Mouse (Mus musculus): ENCODE measurements around the gene Zfp426. TPM values are rescaled to one million over a fixed set of nuclear protein-coding genes. Genes with fewer than 3 reads are reported as not detected.

Gene Zfp426
- polyA plus RNA-seq (2016; fragmentation: Nextera tagmentation; extraction: Ambion mirVana) = 8.2 and 8.7 TPM in 2 replicates

DNA sequence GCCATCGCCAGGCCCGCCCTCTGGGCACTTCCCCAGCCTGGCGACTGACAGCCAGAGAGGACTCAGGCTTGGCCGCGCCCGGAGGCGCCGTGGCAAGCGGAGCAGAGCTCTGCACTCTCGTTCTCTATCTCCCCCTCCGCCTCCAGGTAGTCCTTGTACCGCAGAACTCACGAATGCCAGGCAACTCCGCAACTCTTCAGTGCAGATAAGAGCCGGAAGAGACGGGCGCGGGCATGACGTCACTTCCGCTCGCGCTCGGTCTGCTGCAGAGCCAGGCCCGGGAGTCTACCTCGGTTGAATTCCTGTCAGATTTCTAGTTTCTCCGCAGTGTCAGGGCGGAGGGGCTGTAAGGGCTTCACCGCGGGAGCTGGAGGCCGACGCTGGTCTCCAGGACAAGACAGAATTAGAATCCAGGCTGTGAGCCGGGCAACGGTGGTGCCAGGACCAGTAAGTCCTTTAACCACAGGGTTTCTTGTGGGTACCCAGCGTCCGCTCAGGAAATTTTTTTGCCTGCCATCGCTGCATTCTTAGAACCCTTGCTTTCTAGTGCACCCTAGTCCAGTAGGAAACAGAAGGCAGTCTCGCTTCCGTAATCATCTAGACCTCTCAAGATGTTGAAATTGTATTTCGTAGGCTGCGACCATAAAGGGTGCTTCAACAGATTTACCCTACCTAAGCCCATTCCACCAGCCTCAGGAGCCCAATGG lies at the start of gene Zfp426:
TSS of gene Zfp426 (minus strand) at position 220 of the 707 bp plus-strand sequence.
- H3K27ac ChIP-seq = peak within 1 kb of the TSS; percentile 98
- peaks cover 42% of the 10 kb centered on the region for H3K36me3 ChIP-seq
- under 1% methylated on average over 40 of the region's 40 CpGs for WGBS (ENCODE audit: insufficient replicate concordance)
- peak; percentile 98 for ATAC-seq
- peak within 1 kb of the TSS; percentile 75 for H3K4me2 ChIP-seq
- peaks cover 36% of the 10 kb centered on the region for H3K4me1 ChIP-seq
- peak within 1 kb of the TSS; percentile 72 for H3K4me3 ChIP-seq
- no peaks in the 10 kb centered on the region for H3K27me3 ChIP-seq (replicated peaks)
- H3K9me3 ChIP-seq (replicated peaks) = no peaks in the 10 kb centered on the region
- peak within 1 kb of the TSS; percentile 84 for H3K9ac ChIP-seq

GRCm38 (mm10) chr9:20536598-20536997 lies 44.1 kb upstream of the Zfp426 start:
- H3K27me3 ChIP-seq (replicated peaks) = peaks cover 28% of the 10 kb centered on the region; the same call in 1 of the 2 replicates
- H3K9ac ChIP-seq = no peak overlapping the region
- no peak overlapping the region for H3K27ac ChIP-seq
- H3K4me3 ChIP-seq = no peak overlapping the region
- H3K36me3 ChIP-seq = no peaks in the 10 kb centered on the region
- H3K9me3 ChIP-seq (replicated peaks) = no peaks in the 10 kb centered on the region
- no peak for ATAC-seq
- WGBS (ENCODE audit: insufficient replicate concordance) = 73% methylated on average over 2 of the region's 2 CpGs
- no peak overlapping the region for H3K4me2 ChIP-seq
- no peaks in the 10 kb centered on the region for H3K4me1 ChIP-seq

DNA sequence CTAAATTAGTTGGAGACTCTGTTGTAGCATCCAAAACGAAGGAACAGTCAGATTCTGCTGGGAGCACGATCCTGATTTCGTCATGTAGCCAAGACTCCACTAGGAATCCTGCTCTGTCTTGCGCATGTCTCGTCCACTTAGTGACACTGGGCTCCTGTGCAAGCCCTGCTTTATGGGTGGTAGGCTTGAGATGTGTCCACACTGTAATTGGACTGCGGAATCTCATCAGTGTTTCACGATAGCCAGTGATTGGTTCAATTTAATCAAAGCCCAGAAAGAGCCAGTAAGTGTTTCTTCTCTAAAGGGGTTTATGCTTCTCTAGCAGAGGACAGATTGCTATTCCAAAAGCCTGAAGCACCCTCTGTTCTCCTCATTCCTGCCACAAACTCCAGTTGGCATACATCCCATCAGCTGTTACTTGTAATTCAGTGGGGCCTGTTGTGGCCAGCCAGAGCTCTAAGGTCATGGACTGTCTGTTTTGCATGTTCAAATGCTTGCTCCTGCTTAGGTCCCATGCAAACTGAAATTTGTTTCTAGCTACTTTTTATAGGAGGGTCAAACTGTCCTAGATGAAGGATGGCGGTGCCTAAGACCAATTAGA lies 41.9 kb upstream of the Zfp426 start:
- no peaks in the 10 kb centered on the region for H3K4me1 ChIP-seq
- no peaks in the 10 kb centered on the region for H3K36me3 ChIP-seq
- no peak for ATAC-seq
- no peak overlapping the region for H3K9ac ChIP-seq
- no peak overlapping the region for H3K4me3 ChIP-seq
- H3K27ac ChIP-seq = no peak overlapping the region
- no peak overlapping the region for H3K4me2 ChIP-seq
- H3K9me3 ChIP-seq (replicated peaks) = no peaks in the 10 kb centered on the region
- peaks cover 26% of the 10 kb centered on the region; the same call in 1 of the 2 replicates for H3K27me3 ChIP-seq (replicated peaks)
- WGBS (ENCODE audit: insufficient replicate concordance) = 61% methylated on average over 8 of the region's 8 CpGs

GRCm38 (mm10) chr9:20521306-20521957 lies 28.9 kb upstream of the Zfp426 start, which contains the start of gene Zfp266:
Zfp266 (minus strand) TSS chr9:20521417.
- Histone ChIP-seq H3K4me1 (peaks cover 26% of the 10 kb centered on the region), H3K4me2 (peak within 1 kb of the TSS; percentile 78), H3K4me3 (peak within 1 kb of the TSS; percentile 88), H3K27me3 (replicated peaks) (no peaks in the 10 kb centered on the region), H3K9me3 (replicated peaks) (no peaks in the 10 kb centered on the region), H3K36me3 (peaks cover 14% of the 10 kb centered on the region; the same call in 1 of the 2 replicates), H3K9ac (peak within 1 kb of the TSS; percentile 92), H3K27ac (peak within 1 kb of the TSS; percentile 91)
- ATAC-seq = peak; percentile 92
- WGBS (ENCODE audit: insufficient replicate concordance) = under 1% methylated on average over 45 of the region's 46 CpGs

DNA sequence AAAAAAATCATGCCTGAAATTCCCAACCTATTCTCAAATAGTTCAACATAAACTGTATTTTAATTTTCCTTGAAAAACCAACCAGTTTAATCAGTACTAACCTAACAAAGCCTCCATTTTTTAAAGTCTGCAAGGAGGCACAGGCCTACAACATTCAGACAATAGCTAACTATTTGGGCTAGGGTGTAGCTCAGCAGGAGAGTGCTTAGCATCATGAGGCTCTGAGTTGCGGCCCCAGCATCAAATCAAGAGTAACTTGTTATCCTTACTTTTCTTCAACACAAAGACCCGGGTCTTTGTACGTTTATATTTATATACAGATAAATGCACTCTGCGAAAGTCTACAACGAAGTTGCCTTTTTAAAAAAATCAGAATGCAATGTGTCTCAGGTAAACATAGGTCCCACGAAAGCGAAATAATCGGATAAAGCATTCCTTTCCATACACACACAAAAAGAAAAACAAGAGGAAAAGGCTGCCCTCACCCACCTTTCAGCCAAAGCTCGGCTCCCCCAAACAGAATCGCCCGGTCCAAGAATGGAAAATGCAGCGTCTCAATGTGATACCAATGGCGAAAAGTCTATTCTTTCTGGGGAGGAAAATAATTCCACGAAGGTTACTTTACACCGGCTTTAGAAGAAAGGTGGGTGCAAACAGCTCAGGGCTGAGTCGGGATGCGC lies 28.1 kb upstream of the Zfp426 start:
- peak overlapping the region; percentile 88 for H3K4me3 ChIP-seq
- H3K27ac ChIP-seq = peak overlapping the region; percentile 91
- under 1% methylated on average over 17 of the region's 17 CpGs for WGBS (ENCODE audit: insufficient replicate concordance)
- H3K36me3 ChIP-seq = peaks cover 22% of the 10 kb centered on the region
- H3K27me3 ChIP-seq (replicated peaks) = no peaks in the 10 kb centered on the region
- peak overlapping the region; percentile 78 for H3K4me2 ChIP-seq
- H3K4me1 ChIP-seq = peaks cover 26% of the 10 kb centered on the region
- H3K9me3 ChIP-seq (replicated peaks) = no peaks in the 10 kb centered on the region
- ATAC-seq = no peak
- H3K9ac ChIP-seq = peak overlapping the region; percentile 92

DNA sequence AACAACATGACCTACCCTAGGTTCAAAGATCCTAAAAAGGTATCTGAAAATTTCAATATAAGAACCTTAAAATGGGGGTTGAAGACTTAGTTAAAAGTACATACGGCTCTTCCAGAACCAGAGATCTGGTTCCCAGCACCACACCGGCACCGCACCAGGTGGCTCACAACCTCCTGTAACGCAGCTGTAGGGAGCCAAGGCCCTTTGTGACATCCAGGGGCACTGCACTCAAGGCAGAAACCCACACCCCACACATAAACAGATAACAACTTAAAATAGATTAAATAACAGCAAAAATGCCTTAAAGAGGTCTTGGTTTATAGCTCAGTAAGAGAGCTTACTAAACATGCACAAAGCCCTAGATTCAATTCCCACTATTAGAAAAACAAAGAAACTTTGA lies 27.4 kb upstream of the Zfp426 start:
- no peak for ATAC-seq

GRCm38 (mm10) chr9:20518708-20519107 lies 26.2 kb upstream of the Zfp426 start:
- 75% methylated on average over 4 of the region's 4 CpGs for WGBS (ENCODE audit: insufficient replicate concordance)
- H3K27ac ChIP-seq = no peak overlapping the region
- peaks cover 40% of the 10 kb centered on the region for H3K36me3 ChIP-seq
- no peak overlapping the region for H3K9ac ChIP-seq
- H3K4me2 ChIP-seq = no peak overlapping the region
- H3K9me3 ChIP-seq (replicated peaks) = no peaks in the 10 kb centered on the region
- ATAC-seq = no peak
- no peaks in the 10 kb centered on the region for H3K27me3 ChIP-seq (replicated peaks)
- H3K4me3 ChIP-seq = no peak overlapping the region
- H3K4me1 ChIP-seq = peaks cover 40% of the 10 kb centered on the region

More for the DNA sequence above, 27.4 kb upstream of the Zfp426 start:
- H3K4me2 ChIP-seq = peak overlapping the region; percentile 71
- H3K27me3 ChIP-seq (replicated peaks) = no peaks in the 10 kb centered on the region
- no peak overlapping the region for H3K27ac ChIP-seq
- peaks cover 27% of the 10 kb centered on the region for H3K4me1 ChIP-seq
- H3K9me3 ChIP-seq (replicated peaks) = no peaks in the 10 kb centered on the region
- H3K9ac ChIP-seq = peak overlapping the region; percentile 55
- H3K36me3 ChIP-seq = peaks cover 29% of the 10 kb centered on the region
- H3K4me3 ChIP-seq = peak overlapping the region; percentile 46
- 29% methylated on average over 4 of the region's 4 CpGs for WGBS (ENCODE audit: insufficient replicate concordance)

DNA sequence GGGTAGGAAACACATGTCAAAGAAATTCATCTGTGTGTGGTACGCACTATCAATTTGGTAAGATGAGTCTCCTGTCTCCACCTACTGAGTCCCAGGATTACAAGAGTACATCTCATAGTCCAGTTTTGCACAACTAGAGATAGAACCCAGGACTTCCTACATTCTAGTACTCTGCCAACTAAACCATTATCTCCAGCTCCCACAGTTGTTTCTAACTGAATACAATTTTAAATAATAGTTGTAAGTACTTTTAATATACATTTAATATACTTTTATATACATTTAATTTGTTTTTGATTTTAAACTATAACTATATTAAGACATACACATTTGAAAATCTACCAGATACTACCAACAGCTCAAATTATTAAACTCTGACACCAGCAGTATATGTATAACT lies 25.2 kb upstream of the Zfp426 start:
- no peak for ATAC-seq
- H3K4me1 ChIP-seq = peaks cover 50% of the 10 kb centered on the region
- H3K9me3 ChIP-seq (replicated peaks) = no peaks in the 10 kb centered on the region
- H3K27ac ChIP-seq = no peak overlapping the region
- 84% methylated on average over 1 of the region's 1 CpGs for WGBS (ENCODE audit: insufficient replicate concordance)
- no peaks in the 10 kb centered on the region for H3K27me3 ChIP-seq (replicated peaks)
- H3K9ac ChIP-seq = no peak overlapping the region
- H3K4me3 ChIP-seq = no peak overlapping the region
- no peak overlapping the region for H3K4me2 ChIP-seq
- peaks cover 49% of the 10 kb centered on the region for H3K36me3 ChIP-seq

GRCm38 (mm10) chr9:20514016-20514415 lies 21.5 kb upstream of the Zfp426 start:
- H3K36me3 ChIP-seq = peaks cover 67% of the 10 kb centered on the region
- H3K4me1 ChIP-seq = peaks cover 66% of the 10 kb centered on the region
- WGBS (ENCODE audit: insufficient replicate concordance) = 76% methylated on average over 3 of the region's 3 CpGs
- H3K9ac ChIP-seq = no peak overlapping the region
- H3K27me3 ChIP-seq (replicated peaks) = no peaks in the 10 kb centered on the region
- no peak overlapping the region for H3K4me3 ChIP-seq
- no peak for ATAC-seq
- H3K27ac ChIP-seq = no peak overlapping the region
- H3K9me3 ChIP-seq (replicated peaks) = no peaks in the 10 kb centered on the region
- H3K4me2 ChIP-seq = peak overlapping the region; percentile 12; the same call in 1 of the 2 replicates

GRCm38 (mm10) chr9:20512714-20513113 lies 20.2 kb upstream of the Zfp426 start:
- Histone ChIP-seq H3K27ac (no peak overlapping the region), H3K9ac (no peak overlapping the region), H3K4me2 (no peak overlapping the region), H3K36me3 (peaks cover 66% of the 10 kb centered on the region), H3K9me3 (replicated peaks) (no peaks in the 10 kb centered on the region), H3K4me3 (no peak overlapping the region), H3K27me3 (replicated peaks) (no peaks in the 10 kb centered on the region), H3K4me1 (peaks cover 63% of the 10 kb centered on the region)
- WGBS (ENCODE audit: insufficient replicate concordance) = 73% methylated on average over 8 of the region's 8 CpGs
- ATAC-seq = no peak

DNA sequence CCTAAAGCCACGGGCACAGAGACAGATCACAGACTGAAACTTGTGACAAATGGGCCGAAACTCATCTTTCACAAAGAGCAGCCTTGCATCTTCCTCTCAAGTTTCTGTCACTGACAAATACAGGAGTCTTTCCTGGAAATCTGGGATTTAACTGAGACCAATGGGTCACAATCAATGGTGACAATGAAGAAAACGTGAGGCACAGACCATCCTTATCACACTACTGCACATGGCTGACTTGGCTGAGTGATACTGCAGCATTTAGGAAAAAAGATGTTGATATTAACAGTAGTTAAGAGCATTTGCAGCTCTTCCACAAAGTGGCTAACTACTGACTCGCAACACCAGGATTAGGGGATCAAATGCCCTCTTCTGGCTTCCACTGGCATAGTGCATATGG lies 19.1 kb upstream of the Zfp426 start:
- peak; percentile 58 for ATAC-seq
- 52% methylated on average over 4 of the region's 4 CpGs for WGBS (ENCODE audit: insufficient replicate concordance)

More for the DNA sequence above, 19.1 kb upstream of the Zfp426 start:
- Histone ChIP-seq H3K9ac (no peak overlapping the region), H3K4me3 (no peak overlapping the region), H3K4me1 (peaks cover 63% of the 10 kb centered on the region), H3K27me3 (replicated peaks) (no peaks in the 10 kb centered on the region), H3K4me2 (0 out of 2 replicates have a peak overlapping the region, but pooled peaks have one; percentile 13), H3K27ac (no peak overlapping the region), H3K36me3 (peaks cover 70% of the 10 kb centered on the region), H3K9me3 (replicated peaks) (no peaks in the 10 kb centered on the region)

Data from liver, embryonic 12.5 days (tissue).